Mouse (Mus musculus): ENCODE data around the gene Zc2hc1b.

Zc2hc1b gene

GRCm38 (mm10) chr10:13113641-13114040 is 64.2 kb downstream of the Zc2hc1b start:
- no peak for DNase-seq (ENCODE audit: low read depth)

GRCm38 (mm10) chr10:13112849-13113248 is 65.0 kb downstream of the Zc2hc1b start:
- no peak for DNase-seq (ENCODE audit: low read depth)

DNA sequence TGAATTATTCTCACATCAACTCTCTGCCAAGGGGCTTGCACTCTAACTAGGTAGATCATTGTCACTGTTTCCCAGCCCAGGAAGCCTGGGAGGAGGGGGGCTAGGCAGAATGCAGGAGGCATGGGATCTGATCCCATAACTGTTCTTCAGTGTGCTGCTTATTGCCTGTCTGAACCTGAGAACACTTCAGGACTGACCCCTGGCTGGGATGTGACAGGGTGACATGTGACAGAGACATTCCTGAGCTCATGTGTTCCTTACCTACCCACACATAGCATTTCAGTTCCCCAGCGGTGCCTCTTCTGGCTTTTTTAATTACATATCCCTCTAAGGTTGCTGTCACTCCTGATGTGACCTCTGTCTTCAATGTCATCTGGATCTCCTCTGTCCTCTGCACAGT is 68.0 kb downstream of the Zc2hc1b start:
- no peak for DNase-seq (ENCODE audit: low read depth)

DNA sequence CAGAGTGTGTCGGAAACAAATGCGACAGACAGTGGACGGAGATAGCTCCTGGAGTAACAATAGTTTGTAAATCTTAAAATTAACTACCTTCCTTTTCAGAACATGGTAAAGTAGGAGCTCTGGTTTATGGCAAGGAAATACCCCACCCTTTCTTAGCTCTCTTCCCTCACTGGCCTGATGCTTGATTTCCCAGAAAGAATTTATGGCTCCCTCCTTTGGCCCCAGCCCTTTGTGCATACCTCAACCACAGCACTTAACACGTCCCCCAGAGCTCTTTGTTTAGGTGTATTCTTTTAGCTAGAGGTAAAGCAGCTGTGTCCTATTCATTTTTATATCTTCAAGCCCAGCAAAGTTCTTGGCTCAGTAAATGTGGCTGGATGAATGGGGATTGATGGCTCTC is 69.0 kb downstream of the Zc2hc1b start:
- no peak for DNase-seq (ENCODE audit: low read depth)

GRCm38 (mm10) chr10:13108021-13108548 is 69.7 kb downstream of the Zc2hc1b start:
- no peak for DNase-seq (ENCODE audit: low read depth)

DNA sequence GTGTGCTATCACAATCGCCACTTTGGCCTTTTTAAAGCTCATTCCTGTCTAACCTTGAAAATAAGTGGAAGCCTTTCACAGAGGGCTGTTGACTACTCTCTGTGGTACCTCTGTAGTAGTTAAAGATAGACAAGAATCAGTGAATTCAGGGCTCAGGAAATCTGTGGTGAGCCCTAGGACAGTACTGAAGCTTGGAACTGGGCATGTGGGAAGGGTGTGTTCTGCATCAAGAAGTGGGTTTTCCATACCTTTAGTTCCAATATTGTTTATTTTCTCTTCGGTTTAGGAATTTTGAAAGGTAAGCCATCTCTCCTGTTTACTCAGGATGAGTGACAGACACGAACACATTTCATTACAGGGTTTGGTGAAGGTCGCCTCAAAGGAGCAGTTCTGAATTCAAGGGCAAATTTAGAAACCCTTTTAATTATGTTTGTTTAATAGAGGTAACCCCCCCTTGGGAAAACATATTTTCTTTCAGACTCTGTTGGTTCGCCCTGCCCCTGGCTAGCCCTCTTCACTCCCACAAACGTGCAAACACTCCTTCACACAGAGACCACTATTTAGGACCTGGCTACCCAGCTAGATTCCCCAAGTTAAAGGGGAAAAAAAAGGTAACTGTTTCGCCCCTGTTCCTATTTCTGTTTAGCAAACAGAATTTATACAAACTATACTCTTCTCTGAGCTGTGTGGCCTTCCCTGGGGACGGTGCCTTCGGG is 70.8 kb downstream of the Zc2hc1b start:
- no peak for DNase-seq (ENCODE audit: low read depth)

GRCm38 (mm10) chr10:13103838-13104237 is 74.0 kb downstream of the Zc2hc1b start:
- no peak for DNase-seq (ENCODE audit: low read depth)

DNA sequence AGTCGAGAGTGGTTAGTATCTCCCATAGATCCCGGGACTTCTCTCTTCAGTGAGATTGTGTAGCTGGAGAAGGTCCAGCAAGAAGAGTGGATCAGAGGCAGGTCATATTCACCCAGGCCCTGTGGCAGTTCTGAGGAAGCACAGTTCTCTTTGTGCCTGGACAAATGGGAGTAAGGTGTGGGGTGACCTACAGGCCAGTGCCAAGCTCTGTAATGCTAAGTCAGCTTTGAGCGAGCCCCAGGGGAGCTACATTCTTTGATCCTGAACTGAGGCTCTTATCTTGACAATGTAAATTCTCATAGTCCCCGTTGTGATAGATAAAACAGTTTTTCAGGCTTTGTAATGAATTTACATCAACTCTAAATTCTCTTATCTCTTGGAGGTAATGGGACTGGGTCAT is 75.5 kb downstream of the Zc2hc1b start:
- no peak for DNase-seq (ENCODE audit: low read depth)

DNA sequence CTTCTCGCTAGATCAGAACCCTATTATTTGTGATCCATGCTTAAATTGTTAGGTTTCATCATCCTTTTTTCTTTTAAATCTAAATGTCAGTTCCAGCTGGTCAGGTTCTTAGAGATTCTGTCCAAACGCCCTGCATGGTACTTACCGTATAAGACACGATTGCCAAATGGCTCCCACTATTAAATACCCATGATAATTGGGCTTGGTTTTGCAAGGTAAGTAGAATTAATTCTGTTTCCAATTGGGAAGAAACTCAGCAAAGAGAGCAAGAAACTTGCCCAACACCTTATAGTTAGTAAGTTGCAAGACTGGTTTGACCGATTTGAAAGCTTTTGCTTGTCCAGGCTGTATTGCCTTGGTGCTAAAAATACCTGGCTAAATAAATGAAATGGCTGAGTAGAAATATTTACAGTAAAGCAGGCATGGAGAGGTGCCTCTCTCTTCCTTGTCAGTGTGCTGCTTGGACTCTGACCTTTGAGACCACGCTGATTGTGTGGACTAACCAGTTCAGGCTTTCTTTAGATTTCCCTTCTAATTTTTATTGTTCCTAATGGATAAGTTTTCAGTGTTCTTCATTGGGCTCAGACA is 77.7 kb downstream of the Zc2hc1b start:
- DNase-seq (ENCODE audit: low read depth): no peak
